Mouse (Mus musculus) lung, embryonic 15.5 days (tissue): ENCODE measurements around the gene Ctps. TPM values are rescaled to one million over a fixed set of nuclear protein-coding genes. Genes with fewer than 3 reads are reported as not detected.
"Not testable (repeated sequence)": the region's sequence is repeated elsewhere in the genome, so short reads cannot be mapped to it uniquely, and the experiment has no call there.

Experiments
- ATAC-seq: fragments of 200-750 bp; cut with Nextera tagmentation; 2 replicates; pipeline ENCODE4 v1.8.0; 2017; ENCODE audit warnings: moderate number of reproducible peaks, borderline replicate concordance; ENCODE audit not compliant: low FRiP score, low TSS enrichment; ENCODE audit errors: extremely low read depth
- H3K27ac ChIP-seq: fragments of 300-500 bp; sonication (generic); 2 replicates; pipeline ENCODE4 v1.5.1; 2015; ENCODE audit warnings: moderate library complexity, mild to moderate bottlenecking, inconsistent platforms
- H3K27me3 ChIP-seq: fragments of 300-500 bp; sonication (generic); 2 replicates; pipeline ENCODE4 v1.6.1; 2015; ENCODE audit warnings: inconsistent platforms
- H3K36me3 ChIP-seq: fragments of 300-500 bp; sonication (generic); 2 replicates; pipeline ENCODE4 v1.6.1; 2015; ENCODE audit warnings: inconsistent platforms
- H3K4me1 ChIP-seq: fragments of 300-500 bp; sonication (generic); 2 replicates; pipeline ENCODE4 v1.6.1; 2015; ENCODE audit warnings: inconsistent platforms
- H3K4me2 ChIP-seq: fragments of 300-500 bp; sonication (generic); 2 replicates; pipeline ENCODE4 v1.6.1; 2015; ENCODE audit warnings: inconsistent platforms, mild to moderate bottlenecking, moderate library complexity
- H3K4me3 ChIP-seq: fragments of 300-500 bp; sonication (generic); 2 replicates; pipeline ENCODE4 v1.5.1; 2015; ENCODE audit warnings: mild to moderate bottlenecking, inconsistent platforms
- H3K9ac ChIP-seq: fragments of 300-500 bp; sonication (generic); 2 replicates; pipeline ENCODE4 v1.6.1; 2015; ENCODE audit warnings: inconsistent platforms
- H3K9me3 ChIP-seq: fragments of 300-500 bp; sonication (generic); 2 replicates; pipeline ENCODE4 v1.6.1; 2016; ENCODE audit warnings: inconsistent platforms
- WGBS: fragments of 180-500 bp; shearing (Covaris S2); methylation state at CpG from one replicate; pipeline ENCODE4 v1.1.7; 2015; 5-methylcytosine and 5-hydroxymethylcytosine counted together
- polyA plus RNA-seq: library from polyadenylated mRNA; unstranded; fragments of >200 nt; fragmentation: Nextera tagmentation; extraction: Ambion mirVana; gene quantifications from 2 replicates; pipeline ENCODE4 v1.2.1, GENCODE M21; 2015

Gene Ctps
- polyA plus RNA-seq, 1 experiment from 2014 or later, result 87.4 TPM

DNA sequence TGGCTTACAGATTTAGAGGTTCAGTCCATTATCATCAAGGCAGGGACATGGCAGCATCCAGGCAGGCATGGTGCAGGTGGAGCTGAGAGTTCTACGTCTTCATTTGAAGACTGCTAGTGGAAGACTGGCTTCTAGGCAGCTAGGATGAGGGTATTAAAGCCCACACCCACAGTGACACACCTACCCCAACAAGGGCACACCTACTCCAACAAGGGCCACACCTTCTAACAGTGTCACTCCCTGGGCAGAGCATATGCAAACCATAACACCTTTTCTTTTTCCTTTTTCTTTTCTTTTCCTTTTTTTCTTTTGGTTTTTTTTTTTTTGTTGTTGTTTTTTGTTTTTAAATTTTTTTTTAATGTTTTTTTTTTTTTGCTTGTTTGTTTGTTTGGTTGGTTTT lies 26.1 kb upstream of the Ctps start:
- not testable (repeated sequence) for H3K27ac ChIP-seq, H3K9me3 ChIP-seq, ATAC-seq, H3K9ac ChIP-seq, H3K4me1 ChIP-seq, H3K27me3 ChIP-seq, H3K4me2 ChIP-seq, H3K36me3 ChIP-seq, H3K4me3 ChIP-seq
- WGBS, result 91% methylated on average over 1 of the region's 1 CpGs

DNA sequence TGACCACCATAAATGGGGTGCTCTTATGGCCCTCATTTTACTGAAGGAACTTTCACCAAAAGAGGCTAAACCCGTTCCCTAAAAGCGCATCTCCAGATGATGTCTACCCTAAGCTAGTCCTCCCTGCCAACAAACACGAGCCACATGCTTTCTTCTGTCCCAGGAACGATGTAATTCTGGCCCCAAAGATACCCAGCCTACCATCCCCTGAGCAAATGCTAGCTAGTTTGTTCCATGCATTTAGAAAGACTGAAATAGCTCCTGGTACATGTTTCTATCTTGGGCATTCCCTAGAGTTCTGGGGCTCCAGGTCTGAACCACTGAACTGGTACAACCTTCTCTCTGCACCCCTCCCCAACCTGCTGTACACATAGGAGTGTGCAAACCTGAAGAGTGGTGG lies 20.9 kb upstream of the Ctps start:
- 0 out of 2 replicates have a peak, but pooled peaks cover 8% of the 10 kb centered on the region for H3K4me1 ChIP-seq
- ATAC-seq, result no peak
- H3K36me3 ChIP-seq, result no peaks in the 10 kb centered on the region
- H3K9me3 ChIP-seq, result no peaks in the 10 kb centered on the region
- WGBS, result 77% methylated on average over 4 of the region's 4 CpGs
- no peak overlapping the region for H3K4me3 ChIP-seq
- no peaks in the 10 kb centered on the region; the same call in 1 of the 2 replicates for H3K27me3 ChIP-seq
- H3K4me2 ChIP-seq, result no peak overlapping the region
- H3K27ac ChIP-seq, result no peak overlapping the region
- no peak overlapping the region for H3K9ac ChIP-seq

DNA sequence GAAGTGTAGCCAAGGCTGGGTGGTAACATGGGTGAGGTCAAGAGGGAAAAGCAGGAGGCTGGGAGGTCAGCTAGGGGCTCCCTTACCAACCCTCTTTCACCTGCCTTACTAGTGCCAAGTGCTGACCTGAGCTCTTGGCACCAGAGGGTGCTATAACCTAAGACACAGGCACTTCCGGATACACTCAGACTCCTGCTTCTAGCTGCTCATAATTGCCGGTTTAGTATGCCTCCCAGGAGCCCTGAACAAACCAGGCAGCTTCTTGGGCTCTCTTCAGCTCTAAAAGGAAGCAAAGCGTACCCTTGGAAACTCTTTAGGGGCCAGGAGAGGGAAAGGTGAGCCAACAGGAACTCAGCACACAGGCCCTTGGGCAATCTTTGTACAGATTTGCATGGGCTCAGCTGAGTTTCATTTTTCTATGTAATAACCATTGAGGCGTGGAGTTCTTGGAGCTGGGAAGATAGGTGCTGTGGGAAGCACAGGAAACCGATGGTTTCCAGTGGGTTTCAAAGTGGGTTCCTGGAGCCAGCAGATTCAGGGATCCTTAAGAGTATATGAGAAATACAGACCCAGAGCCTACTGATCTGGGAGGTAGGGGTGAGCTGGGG lies 19.8 kb upstream of the Ctps start:
- Histone ChIP-seq H3K36me3 (no peaks in the 10 kb centered on the region), H3K4me3 (no peak overlapping the region), H3K27ac (no peak overlapping the region), H3K4me1 (0 out of 2 replicates have a peak, but pooled peaks cover 8% of the 10 kb centered on the region), H3K4me2 (no peak overlapping the region), H3K9me3 (no peaks in the 10 kb centered on the region), H3K9ac (no peak overlapping the region), H3K27me3 (no peaks in the 10 kb centered on the region; the same call in none of the 2 replicates)
- WGBS, result 25% methylated on average over 5 of the region's 5 CpGs
- peak; percentile 75; the same call in 1 of the 2 replicates for ATAC-seq

DNA sequence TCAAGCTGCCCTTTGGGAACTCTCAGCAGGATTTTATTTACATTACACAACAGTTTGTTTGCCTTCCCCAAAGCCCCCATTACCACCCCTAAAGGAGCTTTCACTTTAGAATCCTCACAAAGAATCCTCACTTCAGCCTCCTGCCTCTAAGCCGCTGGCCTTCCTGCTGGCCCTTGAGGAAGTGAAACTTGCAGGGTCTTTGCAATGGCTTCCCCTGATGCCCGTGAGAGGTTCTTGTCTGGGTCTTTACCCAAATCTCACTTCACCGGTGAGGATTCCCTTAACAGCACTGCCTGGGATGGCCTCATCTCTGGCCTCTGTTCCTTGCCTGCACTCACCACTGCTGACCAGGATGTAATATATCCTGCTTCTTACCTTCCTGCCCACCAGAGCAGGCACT lies 19.0 kb upstream of the Ctps start:
- H3K36me3 ChIP-seq, result no peaks in the 10 kb centered on the region
- ATAC-seq, result no peak
- H3K4me3 ChIP-seq, result no peak overlapping the region
- H3K4me2 ChIP-seq, result no peak overlapping the region
- H3K9ac ChIP-seq, result no peak overlapping the region
- 0 out of 2 replicates have a peak, but pooled peaks cover 8% of the 10 kb centered on the region for H3K4me1 ChIP-seq
- no peaks in the 10 kb centered on the region for H3K9me3 ChIP-seq
- 14% methylated on average over 3 of the region's 3 CpGs for WGBS
- no peak overlapping the region for H3K27ac ChIP-seq
- H3K27me3 ChIP-seq, result no peaks in the 10 kb centered on the region; the same call in none of the 2 replicates

DNA sequence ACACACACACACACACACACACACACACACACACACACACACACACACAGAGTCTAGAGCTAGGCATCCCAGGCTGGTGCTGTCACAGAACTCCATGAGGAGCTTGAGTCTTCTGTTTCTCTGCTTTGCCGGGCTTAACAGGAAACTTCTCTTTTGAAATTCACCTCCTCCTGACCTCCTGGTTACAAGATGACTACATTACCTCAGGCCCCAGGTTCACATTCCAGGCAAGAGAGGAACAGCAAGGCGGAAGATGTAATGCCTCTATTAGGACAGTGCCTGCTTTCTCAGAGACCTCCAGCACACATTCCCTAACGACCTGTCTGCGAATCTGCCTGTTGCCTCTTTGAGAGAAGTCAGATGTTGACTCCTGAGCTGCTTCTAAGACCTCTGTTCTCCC lies 18.4 kb upstream of the Ctps start, which contains the start of gene Gm8439:
Gene Gm8439 (plus strand): TSS at position 301 of the 400 bp plus-strand sequence.
- no peak for ATAC-seq
- no peak within 1 kb of the TSS for H3K9ac ChIP-seq
- H3K27ac ChIP-seq, result no peak within 1 kb of the TSS
- H3K4me3 ChIP-seq, result no peak within 1 kb of the TSS
- no peak within 1 kb of the TSS for H3K4me2 ChIP-seq
- 0 out of 2 replicates have a peak, but pooled peaks cover 8% of the 10 kb centered on the region for H3K4me1 ChIP-seq
- H3K36me3 ChIP-seq, result no peaks in the 10 kb centered on the region
- no peaks in the 10 kb centered on the region for H3K9me3 ChIP-seq
- WGBS, result 12% methylated on average over 4 of the region's 4 CpGs
- no peaks in the 10 kb centered on the region; the same call in none of the 2 replicates for H3K27me3 ChIP-seq

DNA sequence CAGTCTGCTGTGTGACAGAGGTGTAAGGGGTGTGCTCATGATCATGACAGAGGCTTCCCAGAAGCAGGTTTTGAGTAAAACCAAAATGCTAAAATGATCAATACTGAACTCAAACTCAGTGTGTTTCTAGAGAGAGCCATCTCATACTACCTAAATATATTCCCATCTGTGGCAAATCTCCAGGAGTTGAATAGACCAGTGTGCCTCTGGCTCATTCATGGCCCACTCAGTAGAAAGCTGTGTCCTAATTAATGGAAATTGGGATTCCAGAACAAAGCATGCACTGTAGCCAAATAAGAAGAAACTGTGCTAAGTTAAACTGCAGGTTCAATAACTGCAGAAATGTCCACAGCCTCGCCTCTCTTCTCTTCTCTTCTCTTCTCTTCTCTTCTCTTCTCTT lies 16.9 kb upstream of the Ctps start:
- H3K4me1 ChIP-seq, result 0 out of 2 replicates have a peak, but pooled peaks cover 8% of the 10 kb centered on the region
- H3K9ac ChIP-seq, result no peak overlapping the region
- no peak overlapping the region for H3K27ac ChIP-seq
- WGBS, result 71% methylated on average over 1 of the region's 1 CpGs
- H3K36me3 ChIP-seq, result no peaks in the 10 kb centered on the region
- no peak overlapping the region for H3K4me3 ChIP-seq
- no peaks in the 10 kb centered on the region for H3K9me3 ChIP-seq
- no peak for ATAC-seq
- H3K4me2 ChIP-seq, result no peak overlapping the region
- H3K27me3 ChIP-seq, result no peaks in the 10 kb centered on the region; the same call in none of the 2 replicates

DNA sequence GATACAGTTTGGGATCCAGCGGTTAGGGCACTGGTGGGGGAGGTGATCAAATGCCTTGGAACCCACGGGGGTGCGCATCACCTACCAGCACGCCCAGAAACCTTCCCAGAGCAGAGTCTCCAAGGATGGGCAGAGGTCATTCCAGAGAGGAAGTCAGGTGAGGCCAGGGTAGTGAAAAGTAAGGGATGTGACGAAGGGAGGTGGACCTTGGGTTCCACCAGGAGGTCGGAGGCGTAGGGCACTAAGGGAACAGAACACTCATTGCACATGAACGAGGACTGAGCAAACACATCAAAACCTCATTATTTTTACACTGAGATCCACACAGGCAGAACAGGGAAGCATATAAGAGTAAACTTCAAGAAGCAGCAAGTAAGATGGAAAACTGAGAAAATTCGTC lies 11.6 kb upstream of the Ctps start:
- no peak overlapping the region for H3K27ac ChIP-seq
- no peaks in the 10 kb centered on the region; the same call in 1 of the 2 replicates for H3K27me3 ChIP-seq
- WGBS, result 74% methylated on average over 9 of the region's 9 CpGs

DNA sequence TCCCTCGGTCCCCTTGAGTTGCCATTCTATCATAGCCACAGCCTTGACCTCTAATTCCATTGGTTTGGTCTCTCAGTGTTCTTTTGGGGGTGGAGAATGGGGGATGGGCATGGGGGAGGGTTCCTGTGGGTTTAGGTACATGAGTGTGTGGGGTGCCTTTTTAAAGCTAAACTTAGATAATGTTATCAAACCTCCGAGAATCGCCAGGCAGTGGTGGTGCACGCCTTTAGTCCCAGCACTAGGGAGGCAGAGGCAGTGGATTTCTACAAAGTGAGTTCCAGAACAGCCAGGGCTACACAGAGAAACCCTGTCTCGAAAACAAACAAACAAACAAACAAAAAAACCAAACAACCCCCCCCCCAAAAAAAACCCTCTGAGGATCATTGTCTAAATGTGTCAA lies 10.8 kb upstream of the Ctps start:
- Histone ChIP-seq H3K9ac (no peak overlapping the region), H3K4me2 (no peak overlapping the region), H3K27me3 (no peaks in the 10 kb centered on the region; the same call in 1 of the 2 replicates), H3K4me1 (no peaks in the 10 kb centered on the region), H3K9me3 (no peaks in the 10 kb centered on the region), H3K4me3 (no peak overlapping the region), H3K36me3 (no peaks in the 10 kb centered on the region), H3K27ac (no peak overlapping the region)
- 64% methylated on average over 5 of the region's 5 CpGs for WGBS
- ATAC-seq, result no peak

More for the DNA sequence above, 11.6 kb upstream of the Ctps start:
- Histone ChIP-seq H3K4me1 (no peaks in the 10 kb centered on the region), H3K9me3 (no peaks in the 10 kb centered on the region), H3K4me2 (no peak overlapping the region), H3K4me3 (no peak overlapping the region), H3K36me3 (no peaks in the 10 kb centered on the region), H3K9ac (no peak overlapping the region)
- no peak for ATAC-seq

DNA sequence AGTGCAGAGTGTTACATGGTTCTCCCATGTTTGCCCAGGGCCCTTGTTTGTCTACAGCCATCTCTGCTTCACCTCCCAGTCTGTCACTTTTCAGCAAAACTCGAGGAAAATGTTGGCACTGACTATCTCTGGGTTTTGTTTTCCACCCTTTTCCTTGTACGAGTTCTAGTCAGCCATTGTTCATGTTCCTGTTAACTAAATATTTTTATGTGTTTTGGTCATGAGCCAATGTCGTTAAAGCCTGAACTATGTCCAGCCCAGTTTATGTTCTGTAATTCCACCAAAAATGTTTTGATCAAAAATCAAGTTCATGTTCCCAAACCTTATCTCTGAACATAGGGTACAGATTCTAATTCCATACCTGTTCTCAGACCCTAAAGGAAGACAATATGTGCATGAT lies 1.6 kb upstream of the Ctps start:
- H3K36me3 ChIP-seq, result no peaks in the 10 kb centered on the region
- no peak overlapping the region for H3K9ac ChIP-seq
- H3K4me2 ChIP-seq, result peak overlapping the region; percentile 90
- no peaks in the 10 kb centered on the region for H3K9me3 ChIP-seq
- peaks cover 40% of the 10 kb centered on the region for H3K4me1 ChIP-seq
- no peaks in the 10 kb centered on the region for H3K27me3 ChIP-seq
- 12% methylated on average over 3 of the region's 3 CpGs for WGBS
- H3K27ac ChIP-seq, result peak overlapping the region; percentile 96
- ATAC-seq, result no peak
- H3K4me3 ChIP-seq, result no peak overlapping the region; the same call in 1 of the 2 replicates

DNA sequence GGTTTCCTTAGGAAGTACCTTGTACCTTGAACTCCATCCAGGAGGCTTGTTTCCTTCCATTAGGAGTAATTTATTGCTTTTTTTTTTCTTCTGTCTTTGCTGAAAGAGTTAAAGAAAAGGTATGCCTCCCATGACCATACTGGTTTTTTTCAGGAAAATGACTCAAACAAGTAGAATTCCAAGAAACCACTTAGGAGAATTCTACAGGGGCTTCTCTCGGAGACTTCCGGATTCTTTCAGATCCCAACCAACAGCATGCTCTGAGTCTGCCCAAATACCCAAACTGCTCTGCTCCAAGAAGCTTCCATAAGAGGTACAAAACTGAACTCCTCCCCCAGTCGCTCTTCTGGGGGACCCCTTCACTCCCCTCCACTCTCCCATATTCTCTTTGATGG lies 991 bp upstream of the Ctps start:
- no peaks in the 10 kb centered on the region for H3K27me3 ChIP-seq
- H3K9ac ChIP-seq, result peak overlapping the region; percentile 75
- H3K4me1 ChIP-seq, result peaks cover 40% of the 10 kb centered on the region
- H3K4me3 ChIP-seq, result peak overlapping the region; percentile 85
- H3K4me2 ChIP-seq, result peak overlapping the region; percentile 90
- ATAC-seq, result no peak
- no peaks in the 10 kb centered on the region for H3K9me3 ChIP-seq
- 50% methylated on average over 3 of the region's 3 CpGs for WGBS
- no peaks in the 10 kb centered on the region for H3K36me3 ChIP-seq
- peak overlapping the region; percentile 96 for H3K27ac ChIP-seq

DNA sequence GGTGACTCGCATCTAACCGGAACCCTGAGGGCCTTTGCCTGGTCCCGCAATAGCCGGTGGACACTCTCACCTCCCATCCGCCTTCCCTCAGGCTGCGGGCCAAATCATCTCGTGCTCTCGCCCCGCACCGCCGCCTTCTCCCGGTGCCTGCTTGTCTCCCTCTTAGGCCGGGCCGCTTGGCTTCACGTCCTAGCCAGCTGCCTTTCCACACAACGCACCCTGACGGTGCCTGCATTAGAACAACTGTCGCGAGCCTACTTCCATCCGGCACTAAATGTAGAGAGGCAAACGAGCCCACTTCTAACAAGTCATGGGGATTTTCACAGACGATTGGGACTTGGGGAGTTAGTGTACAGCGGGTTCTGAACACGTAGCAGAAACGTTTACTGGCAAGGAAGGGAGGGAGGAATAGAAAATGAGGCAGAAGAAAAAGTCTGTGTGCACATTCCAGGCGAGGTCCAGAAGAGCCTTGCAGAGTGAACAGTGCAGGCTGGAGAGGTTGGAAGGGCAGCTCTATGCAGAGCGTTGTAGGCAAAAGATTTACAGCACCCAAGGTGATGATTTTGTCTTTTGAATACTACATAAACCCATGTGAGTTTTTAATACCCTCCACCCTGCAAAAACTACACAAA lies 478 bp upstream of the Ctps start:
- H3K36me3 ChIP-seq, result 0 out of 2 replicates have a peak, but pooled peaks cover 3% of the 10 kb centered on the region
- H3K27ac ChIP-seq, result peak overlapping the region; percentile 96
- H3K4me2 ChIP-seq, result peak overlapping the region; percentile 90
- peaks cover 40% of the 10 kb centered on the region for H3K4me1 ChIP-seq
- no peaks in the 10 kb centered on the region for H3K9me3 ChIP-seq
- ATAC-seq, result peak; percentile 66
- H3K9ac ChIP-seq, result peak overlapping the region; percentile 75
- peak overlapping the region; percentile 85 for H3K4me3 ChIP-seq
- 1% methylated on average over 27 of the region's 27 CpGs for WGBS
- H3K27me3 ChIP-seq, result no peaks in the 10 kb centered on the region

DNA sequence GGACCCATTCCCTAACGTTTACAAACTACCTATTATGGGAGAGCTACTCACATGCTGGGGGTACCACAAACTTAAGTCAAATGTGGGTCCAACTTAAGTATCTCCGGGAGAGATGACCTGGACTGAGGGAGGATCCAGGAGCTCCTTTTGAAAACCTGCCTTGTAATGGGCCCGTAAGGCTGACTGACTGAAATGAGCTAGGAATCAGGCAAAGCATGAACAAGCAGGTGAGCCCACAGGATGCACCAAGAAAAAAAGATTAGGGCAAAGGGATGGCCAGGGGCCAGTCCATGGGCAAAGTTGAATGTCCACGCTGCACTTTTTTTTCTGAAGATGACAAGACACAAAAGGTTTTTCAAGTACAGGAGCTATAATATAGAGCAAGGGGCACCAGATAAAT lies 1.1 kb downstream of the Ctps start:
- peaks cover 16% of the 10 kb centered on the region for H3K36me3 ChIP-seq
- 2% methylated on average over 4 of the region's 4 CpGs for WGBS
- no peaks in the 10 kb centered on the region for H3K27me3 ChIP-seq
- peak overlapping the region; percentile 75 for H3K9ac ChIP-seq
- ATAC-seq, result no peak
- H3K4me3 ChIP-seq, result peak overlapping the region; percentile 85
- H3K27ac ChIP-seq, result peak overlapping the region; percentile 96
- H3K9me3 ChIP-seq, result no peaks in the 10 kb centered on the region
- H3K4me1 ChIP-seq, result peaks cover 40% of the 10 kb centered on the region
- H3K4me2 ChIP-seq, result peak overlapping the region; percentile 90
